Mouse (Mus musculus): Measurements from ENCODE around the gene Stn1. TPM values are rescaled to one million over a fixed set of nuclear protein-coding genes. Genes with fewer than 3 reads are reported as not detected.

The Stn1 gene
- total RNA-seq, 2 experiments from 2014 or later, result 3.8 to 8.2 TPM

- no peak for ATAC-seq (replicated peaks; ENCODE audit: low FRiP score, poor library complexity, severe bottlenecking)
Measured at GRCm38 (mm10) chr19:47458504-47459161, 78.7 kb downstream of the Stn1 start.

- ATAC-seq (replicated peaks; ENCODE audit: low FRiP score, poor library complexity, severe bottlenecking), result no peak
Measured at GRCm38 (mm10) chr19:47457711-47458503, 79.4 kb downstream of the Stn1 start.

- no peak for ATAC-seq (replicated peaks; ENCODE audit: low FRiP score, poor library complexity, severe bottlenecking)
Measured at GRCm38 (mm10) chr19:47456021-47456420, 81.3 kb downstream of the Stn1 start.

- no peak for ATAC-seq (replicated peaks; ENCODE audit: low FRiP score, poor library complexity, severe bottlenecking)
Measured at GRCm38 (mm10) chr19:47455001-47455755, 82.1 kb downstream of the Stn1 start.

- no peak for ATAC-seq (replicated peaks; ENCODE audit: low FRiP score, poor library complexity, severe bottlenecking)
Measured at GRCm38 (mm10) chr19:47454167-47455000, 82.9 kb downstream of the Stn1 start.

GRCm38 (mm10) chr19:47453352-47453751, 84.0 kb downstream of the Stn1 start:
- ATAC-seq (replicated peaks; ENCODE audit: low FRiP score, poor library complexity, severe bottlenecking), result no peak

- ATAC-seq (replicated peaks; ENCODE audit: low FRiP score, poor library complexity, severe bottlenecking), result no peak
Measured at GRCm38 (mm10) chr19:47452682-47453081, 84.6 kb downstream of the Stn1 start.

- no peak for ATAC-seq (replicated peaks; ENCODE audit: low FRiP score, poor library complexity, severe bottlenecking)
Measured at GRCm38 (mm10) chr19:47452211-47452610, 85.1 kb downstream of the Stn1 start.

GRCm38 (mm10) chr19:47451476-47452113, 85.7 kb downstream of the Stn1 start:
- no peak for ATAC-seq (replicated peaks; ENCODE audit: low FRiP score, poor library complexity, severe bottlenecking)

Other genes with a start within 250 kb of the Stn1 start
- 0.19 and 1.5 TPM in 2 replicates for gene Sh3pxd2a, start 73.1 kb downstream of the Stn1 start, total RNA-seq (2015; ENCODE audit: low replicate concordance)
- gene Sh3pxd2a, start 73.1 kb downstream of the Stn1 start, total RNA-seq (2017; ENCODE audit: low replicate concordance), result 1.1 and 1.4 TPM in 2 replicates
- 74.0 and 81.3 TPM in 2 replicates for gene Slk, start 42.2 kb upstream of the Stn1 start, total RNA-seq (2015; ENCODE audit: low replicate concordance)
- 96.8 and 148 TPM in 2 replicates for gene Slk, start 42.2 kb upstream of the Stn1 start, total RNA-seq (2017; ENCODE audit: low replicate concordance)
- gene Col17a1, start 154.6 kb upstream of the Stn1 start, total RNA-seq (2015; ENCODE audit: low replicate concordance), result not detected in 2 replicates
- gene Col17a1, start 154.6 kb upstream of the Stn1 start, total RNA-seq (2017; ENCODE audit: low replicate concordance), result not detected in 2 replicates
- 25.2 and 26.8 TPM in 2 replicates for gene Sfr1, start 194.2 kb upstream of the Stn1 start, total RNA-seq (2015; ENCODE audit: low replicate concordance)
- 23.4 and 31.6 TPM in 2 replicates for gene Sfr1, start 194.2 kb upstream of the Stn1 start, total RNA-seq (2017; ENCODE audit: low replicate concordance)

Measured in erythroblast, adult 5-6 weeks (primary cell).